Mouse (Mus musculus) cerebellum, adult 2 months (tissue): ENCODE data around the gene Tuba1c.

ENCODE experiments used
- CTCF ChIP-seq: fragments of 200-500 bp; IDR thresholded peaks from 2 replicates; pipeline ENCODE4 v1.5.1; 2011; ENCODE audit warnings: low read depth, mild to moderate bottlenecking, control low read depth, low read length, moderate library complexity, borderline replicate concordance; ENCODE audit not compliant: insufficient read depth
- POLR2A ChIP-seq: fragments of 200-500 bp; IDR thresholded peaks from 2 replicates; pipeline ENCODE4 v1.6.1; 2011; ENCODE audit warnings: low read length, control low read depth, borderline replicate concordance; ENCODE audit not compliant: insufficient read depth

DNA sequence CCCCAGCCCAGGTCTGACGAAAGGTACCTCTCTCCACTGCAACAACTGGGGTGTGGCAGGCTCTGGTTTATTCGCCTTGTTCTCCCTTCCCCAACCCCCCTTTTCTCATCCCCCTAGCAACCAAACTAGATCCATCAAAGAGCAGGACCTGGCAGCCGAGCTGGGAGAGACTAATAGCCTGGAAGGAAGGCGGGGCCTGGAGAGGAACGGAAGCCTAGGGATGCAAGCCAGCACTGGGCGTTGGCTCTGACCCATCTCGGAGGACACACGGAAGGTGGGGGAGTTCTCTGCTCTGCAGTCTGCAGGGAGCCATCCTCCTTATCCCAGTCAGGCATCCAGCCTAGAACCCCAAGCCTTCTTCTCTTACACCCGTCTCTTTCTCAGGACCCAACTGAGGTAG lies 23.7 kb downstream of the Tuba1c start:
- TF ChIP-seq CTCF = no peak
- no peak for TF ChIP-seq POLR2A
